In genomic region chr9:14948843-14949242, GRCm38 (mm10) we compare ENCODE assay signal across 24 mouse cellular contexts. TPM values are rescaled to one million over a fixed set of nuclear protein-coding genes. Genes with fewer than 3 reads are reported as not detected.
"Had no signal": no experiment of that assay in that cellular context is flagged by ENCODE, and none has a peak within 500 bp of the region (broad histone marks: within the 10 kb centered on the region; RNA-seq: fewer than 3 reads in every experiment).

No protein-coding gene starts in this region.

- DNase-seq: kidney, adult 8-10 months; kidney, postnatal 10 days; kidney, postnatal 4 days; left cerebral cortex, postnatal 4 days; lung, adult 2 months; lung, postnatal 14 days; lung, postnatal 4 days; right cerebral cortex, adult 18-20 months; right cerebral cortex, postnatal 14 days; right cerebral cortex, postnatal 4 days; thymus, adult 2 months; thymus, postnatal 14 days; thymus, postnatal 4 days had no signal

- H3K9ac ChIP-seq: kidney, embryonic 15.5 days; limb, embryonic 12.5 days; limb, embryonic 15.5 days; liver, embryonic 12.5 days; liver, embryonic 15.5 days; neural tube, embryonic 13.5 days had no signal

- H3K4me3 ChIP-seq: kidney, embryonic 15.5 days; limb, embryonic 12.5 days; limb, embryonic 15.5 days; liver, embryonic 12.5 days; liver, embryonic 15.5 days; myocyte; neural tube, embryonic 13.5 days had no signal

- H3K36me3 ChIP-seq: kidney, embryonic 15.5 days; limb, embryonic 12.5 days; limb, embryonic 15.5 days; liver, embryonic 12.5 days; liver, embryonic 15.5 days; neural tube, embryonic 13.5 days had no signal

- H3K4me2 ChIP-seq: kidney, embryonic 15.5 days; limb, embryonic 12.5 days; limb, embryonic 15.5 days; liver, embryonic 12.5 days; liver, embryonic 15.5 days; neural tube, embryonic 13.5 days had no signal

- ATAC-seq: intestine, postnatal 0 days; liver, embryonic 12.5 days had no signal

- H3K4me1 ChIP-seq: limb, embryonic 12.5 days; limb, embryonic 15.5 days; liver, embryonic 12.5 days; liver, embryonic 15.5 days had no signal

- H3K9me3 ChIP-seq: kidney, embryonic 15.5 days; limb, embryonic 15.5 days; liver, embryonic 12.5 days; liver, embryonic 15.5 days; neural tube, embryonic 13.5 days had no signal

- H3K27ac ChIP-seq: kidney, embryonic 15.5 days; limb, embryonic 12.5 days; limb, embryonic 15.5 days; liver, embryonic 12.5 days; liver, embryonic 15.5 days; neural tube, embryonic 13.5 days; stomach, postnatal 0 days had no signal

- H3K27me3 ChIP-seq: kidney, embryonic 15.5 days; limb, embryonic 12.5 days; limb, embryonic 15.5 days; liver, embryonic 12.5 days; liver, embryonic 15.5 days; neural tube, embryonic 13.5 days had no signal

RNA-seq across cellular contexts. Expression of gene Izumo1r, which starts 45.1 kb away (rescaled TPM):
- polyA plus RNA-seq: intestine, embryonic 14.5 days; intestine, postnatal 0 days; limb, embryonic 12.5 days; liver, embryonic 12.5 days; liver, embryonic 15.5 days; myocyte; neural tube, embryonic 13.5 days; stomach, embryonic 14.5 days; stomach, postnatal 0 days had no signal
